Mouse (Mus musculus) cortical plate, adult 2 months (tissue): Measurements from ENCODE around the gene Il17f.

ENCODE experiments used
- CTCF ChIP-seq: fragments of 200-500 bp; IDR thresholded peaks from 2 replicates; pipeline ENCODE4 v1.5.1; 2011; ENCODE audit warnings: mild to moderate bottlenecking, control low read depth, low read length; ENCODE audit not compliant: insufficient read depth; ENCODE audit errors: extremely low read depth
- POLR2A ChIP-seq: fragments of 200-500 bp; IDR thresholded peaks from 2 replicates; pipeline ENCODE4 v1.6.1; 2011; ENCODE audit warnings: mild to moderate bottlenecking, low read length, control low read depth; ENCODE audit not compliant: insufficient read depth; ENCODE audit errors: extremely low read depth

- TF ChIP-seq POLR2A: no peak
- TF ChIP-seq CTCF: peak; percentile 82
Observed at GRCm38 (mm10) chr1:20801682-20802390, 11.4 kb upstream of the Il17f start.
